In the genomic region with DNA sequence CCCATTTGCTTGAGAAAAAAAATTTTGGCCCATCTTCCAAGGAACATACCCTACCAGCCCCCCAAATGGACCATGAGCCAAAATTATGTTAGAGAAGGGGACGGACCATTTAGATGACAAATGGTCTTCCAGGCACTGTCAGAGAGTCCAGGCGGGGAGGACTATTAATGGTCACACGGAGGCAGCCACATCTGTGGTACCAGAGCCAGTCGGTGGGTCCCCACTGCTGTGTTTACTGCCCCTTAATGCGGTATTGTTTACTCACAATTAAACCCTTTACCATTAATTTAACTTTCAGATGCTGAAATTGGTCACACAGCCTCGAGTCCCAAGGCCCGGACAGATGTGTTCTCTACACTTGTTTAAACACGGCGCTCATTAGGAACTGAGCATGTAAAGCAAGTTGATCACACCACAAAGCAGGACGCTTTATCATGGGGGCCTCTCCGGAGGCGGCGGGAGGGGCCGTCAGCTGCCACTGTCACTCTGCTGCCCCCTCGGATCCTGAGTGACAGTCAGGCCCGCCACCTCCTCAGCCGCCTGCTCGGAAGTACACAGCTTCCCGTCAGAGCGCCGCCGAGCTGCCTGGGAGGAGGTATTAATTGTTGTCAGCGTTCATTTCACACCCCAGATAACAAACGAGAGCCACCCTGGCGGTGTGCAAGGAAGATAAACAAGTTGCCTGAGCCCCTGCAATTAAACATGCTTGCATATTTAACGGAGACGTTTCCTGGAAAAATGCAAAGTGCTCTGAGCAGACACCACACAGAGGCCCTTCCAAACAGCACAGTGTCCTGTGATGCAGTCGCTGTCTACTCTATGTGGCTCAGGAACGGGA, we compare ENCODE assay signal across 7 mouse cellular contexts.
DNase-seq lines count a peak whose midpoint lies in the region; ATAC-seq and TF ChIP-seq lines count a peak whose summit lies in the region.

No protein-coding gene starts in this region.

- no peak overlapping the region for H3K27ac ChIP-seq in ES-E14 (ENCODE audit: insufficient read depth, low read depth, low read length, poor library complexity, severe bottlenecking)
- H3K27ac ChIP-seq in forebrain, embryonic 16.5 days (ENCODE audit: low read length), result no peak overlapping the region
- H3K27ac ChIP-seq in intestine, embryonic 16.5 days (ENCODE audit: low read length), result no peak overlapping the region
- H3K27ac ChIP-seq in liver, embryonic 15.5 days (replicated peaks), result peak overlapping the region; percentile 67
- H3K27ac ChIP-seq in stomach, postnatal 0 days (replicated peaks), result no peak overlapping the region

- WGBS in forebrain, embryonic 16.5 days, result 8% methylated on average over 29 of the region's 29 CpGs
- WGBS in intestine, embryonic 16.5 days, result 12% methylated on average over 29 of the region's 29 CpGs
- WGBS in liver, embryonic 15.5 days (ENCODE audit: insufficient replicate concordance), result 10% methylated on average over 29 of the region's 29 CpGs
- 10% methylated on average over 29 of the region's 29 CpGs for WGBS in stomach, postnatal 0 days

- no peak overlapping the region for H3K9ac ChIP-seq in ES-E14 (ENCODE audit: insufficient read depth, low read depth, low read length, poor library complexity, severe bottlenecking)
- H3K9ac ChIP-seq in forebrain, embryonic 16.5 days (replicated peaks; ENCODE audit: low read depth, low read length), result no peak overlapping the region
- H3K9ac ChIP-seq in intestine, embryonic 16.5 days (ENCODE audit: low read depth, low read length), result 0 out of 2 replicates have a peak overlapping the region, but pooled peaks have one; percentile 11
- H3K9ac ChIP-seq in liver, embryonic 15.5 days, result 0 out of 2 replicates have a peak overlapping the region, but pooled peaks have one; percentile 18
- H3K9ac ChIP-seq in stomach, postnatal 0 days (ENCODE audit: low read length), result peak overlapping the region; percentile 23; the same call in 1 of the 2 replicates

- H3K27me3 ChIP-seq in C2C12 (ENCODE audit: control insufficient read depth, insufficient read depth, insufficient read length), result no peaks in the 10 kb centered on the region
- 0 out of 2 replicates have a peak, but pooled peaks cover 11% of the 10 kb centered on the region for H3K27me3 ChIP-seq in forebrain, embryonic 16.5 days (replicated peaks; ENCODE audit: control insufficient read depth, insufficient read depth, low read length)
- H3K27me3 ChIP-seq in intestine, embryonic 16.5 days (replicated peaks; ENCODE audit: control insufficient read depth, insufficient read depth, low read length), result peaks cover 10% of the 10 kb centered on the region; the same call in 1 of the 2 replicates
- H3K27me3 ChIP-seq in liver, embryonic 15.5 days, result no peaks in the 10 kb centered on the region
- no peaks in the 10 kb centered on the region; the same call in 1 of the 2 replicates for H3K27me3 ChIP-seq in stomach, postnatal 0 days (ENCODE audit: control insufficient read depth, insufficient read depth, low read length)

- no peaks in the 10 kb centered on the region for H3K9me3 ChIP-seq in ES-E14 (ENCODE audit: control insufficient read depth, insufficient read depth, low read depth, low read length)
- no peaks in the 10 kb centered on the region for H3K9me3 ChIP-seq in forebrain, embryonic 16.5 days (ENCODE audit: control insufficient read depth, low read length)
- no peaks in the 10 kb centered on the region for H3K9me3 ChIP-seq in intestine, embryonic 16.5 days (ENCODE audit: control insufficient read depth, low read length)
- no peaks in the 10 kb centered on the region for H3K9me3 ChIP-seq in liver, embryonic 15.5 days (replicated peaks)
- no peaks in the 10 kb centered on the region for H3K9me3 ChIP-seq in stomach, postnatal 0 days (ENCODE audit: control insufficient read depth, low read length)

- ATAC-seq in forebrain, embryonic 16.5 days, result peak; percentile 69
- ATAC-seq in intestine, embryonic 16.5 days, result peak; percentile 44; the same call in 1 of the 2 replicates
- peak; percentile 93 for ATAC-seq in liver, embryonic 15.5 days (ENCODE audit: insufficient read depth)
- 0 out of 2 replicates have a peak, but pooled peaks have one; percentile 18 for ATAC-seq in stomach, postnatal 0 days (ENCODE audit: low FRiP score, low TSS enrichment)
- ATAC-seq in monocyte, adult 5-6 weeks (replicated peaks; ENCODE audit: insufficient number of reproducible peaks, low FRiP score, low TSS enrichment, poor library complexity, severe bottlenecking), result no peak

- H3K4me3 ChIP-seq in C2C12 (ENCODE audit: insufficient read depth, poor library complexity, severe bottlenecking) (no peak overlapping the region), ES-E14 (ENCODE audit: insufficient read depth in 1 of 2, low read depth in 1 of 2, low read length in 2 of 2, poor library complexity in 1 of 2, severe bottlenecking in 1 of 2) (peak overlapping the region; percentile 6 to 39; a peak in 1 of 4 replicates)
- peak overlapping the region; percentile 13; the same call in 1 of the 2 replicates for H3K4me3 ChIP-seq in forebrain, embryonic 16.5 days (replicated peaks; ENCODE audit: low read length)
- H3K4me3 ChIP-seq in intestine, embryonic 16.5 days (ENCODE audit: low read length), result peak overlapping the region; percentile 13
- peak overlapping the region; percentile 24 for H3K4me3 ChIP-seq in liver, embryonic 15.5 days (replicated peaks)
- peak overlapping the region; percentile 22; the same call in 1 of the 2 replicates for H3K4me3 ChIP-seq in stomach, postnatal 0 days (ENCODE audit: low read depth, low read length)

- H3K36me3 ChIP-seq in C2C12 (ENCODE audit: control insufficient read depth, insufficient read depth), result no peaks in the 10 kb centered on the region
- no peaks in the 10 kb centered on the region for H3K36me3 ChIP-seq in ES-E14 (ENCODE audit: control insufficient read depth, insufficient read depth, low read length, poor library complexity, severe bottlenecking)
- H3K36me3 ChIP-seq in forebrain, embryonic 16.5 days (ENCODE audit: control insufficient read depth, insufficient read depth), result no peaks in the 10 kb centered on the region
- H3K36me3 ChIP-seq in intestine, embryonic 16.5 days (ENCODE audit: control insufficient read depth, insufficient read depth, low read length), result no peaks in the 10 kb centered on the region
- no peaks in the 10 kb centered on the region for H3K36me3 ChIP-seq in liver, embryonic 15.5 days (replicated peaks)
- no peaks in the 10 kb centered on the region for H3K36me3 ChIP-seq in stomach, postnatal 0 days (ENCODE audit: control insufficient read depth, insufficient read depth, low read length)

- H3K79me2 ChIP-seq in C2C12 (ENCODE audit: control insufficient read depth, insufficient read depth), result no peaks in the 10 kb centered on the region

- H3ac ChIP-seq in C2C12 (ENCODE audit: control insufficient read depth, insufficient read length, low read depth), result no peak overlapping the region

- no peak for DNase-seq in ES-E14 (ENCODE audit: low read depth, low spot score)
- peak; percentile 21 for DNase-seq in stomach, postnatal 0 days (ENCODE audit: low spot score)

- TF ChIP-seq CTCF in C2C12 (IDR thresholded peaks at IDR 0.05; ENCODE audit: control insufficient read depth, insufficient read depth, insufficient read length), result no peak
- TF ChIP-seq CTCF in stomach, postnatal 0 days (IDR thresholded peaks at IDR 0.05; ENCODE audit: low read depth), result 0 out of 2 replicates have a peak, but pooled peaks have one; percentile 2

- in situ Hi-C loops in ES-E14 (cut with MboI; ENCODE audit: low sequenced_read_pairs in 2 of 2, unreplicated experiment in 2 of 2), result no loop called here

- no peaks in the 10 kb centered on the region for H3K4me1 ChIP-seq in ES-E14 (ENCODE audit: control insufficient read depth in 2 of 2, insufficient read depth in 2 of 2, low read length in 2 of 2, poor library complexity in 1 of 2)
- peaks cover 8% of the 10 kb centered on the region for H3K4me1 ChIP-seq in forebrain, embryonic 16.5 days (replicated peaks; ENCODE audit: control insufficient read depth, insufficient read depth, low read length)
- 0 out of 2 replicates have a peak, but pooled peaks cover 6% of the 10 kb centered on the region for H3K4me1 ChIP-seq in intestine, embryonic 16.5 days (ENCODE audit: control insufficient read depth, insufficient read depth, low read length)
- H3K4me1 ChIP-seq in liver, embryonic 15.5 days (replicated peaks), result peaks cover 20% of the 10 kb centered on the region
- H3K4me1 ChIP-seq in stomach, postnatal 0 days (replicated peaks; ENCODE audit: control insufficient read depth, insufficient read depth), result peaks cover 6% of the 10 kb centered on the region; the same call in 1 of the 2 replicates

- no peaks in the 10 kb centered on the region for H3K79me3 ChIP-seq in C2C12 (ENCODE audit: low read depth)

- peak overlapping the region; percentile 38 for H3K4me2 ChIP-seq in forebrain, embryonic 16.5 days (ENCODE audit: low read length)
- H3K4me2 ChIP-seq in intestine, embryonic 16.5 days (ENCODE audit: low read depth, low read length), result peak overlapping the region; percentile 49
- H3K4me2 ChIP-seq in liver, embryonic 15.5 days, result peak overlapping the region; percentile 60
- H3K4me2 ChIP-seq in stomach, postnatal 0 days (replicated peaks; ENCODE audit: low read depth), result peak overlapping the region; percentile 49

- no peak for TF ChIP-seq EP300 in stomach, postnatal 0 days (optimal IDR thresholded peaks at IDR 0.05)

TF ChIP-seq in C2C12, 6 proteins besides CTCF, POLR2A, EP300 and RAD21:
- TF ChIP-seq CEBPB (IDR thresholded peaks at IDR 0.05; ENCODE audit: low read depth) (no peak), MYOD1 (IDR thresholded peaks at IDR 0.05; ENCODE audit: control insufficient read depth, insufficient read length, low read depth) (peak; percentile 75)

TF ChIP-seq in ES-E14, 5 proteins besides CTCF, POLR2A, EP300 and RAD21:
- TF ChIP-seq MAFK (IDR thresholded peaks at IDR 0.05; ENCODE audit: insufficient read depth, low read depth, low read length), result no peak
- TF ChIP-seq HCFC1 (IDR thresholded peaks at IDR 0.05; ENCODE audit: borderline replicate concordance, insufficient read depth, low read length), result no peak
- TF ChIP-seq ZC3H11A (IDR thresholded peaks at IDR 0.05; ENCODE audit: borderline replicate concordance, low read depth, low read length), result no peak
- TF ChIP-seq ZNF384 (IDR thresholded peaks at IDR 0.05; ENCODE audit: low read depth, low read length), result no peak
- no peak for TF ChIP-seq CHD2 (IDR thresholded peaks at IDR 0.05; ENCODE audit: low read depth, low read length)

Comparison
In these comparisons a context has a peak if more than half of its experiments do, and no peak if none do; other contexts are left out.
1. H3K9ac ChIP-seq: peak in intestine, embryonic 16.5 days (single experiment), liver, embryonic 15.5 days (single experiment) and stomach, postnatal 0 days (single experiment); none in ES-E14 (single experiment) and forebrain, embryonic 16.5 days (single experiment).
2. Peak in every context shown above with its lines, with median percentiles within 50 percentile points of each other: H3K4me2 ChIP-seq.